Mouse (Mus musculus) brain, embryonic 14.5 days (tissue): Measurements from ENCODE around the gene Sat1.

ENCODE experiments used
- CTCF ChIP-seq: fragments of 200-500 bp; IDR thresholded peaks from 2 replicates; pipeline ENCODE4 v1.5.1; 2012; ENCODE audit warnings: inconsistent platforms, mild to moderate bottlenecking, moderate library complexity, borderline replicate concordance; ENCODE audit not compliant: insufficient read depth, insufficient read length; ENCODE audit errors: extremely low read depth
- POLR2A ChIP-seq: fragments of 200-500 bp; IDR thresholded peaks from 2 replicates; pipeline ENCODE4 v1.6.1; 2012; ENCODE audit warnings: mild to moderate bottlenecking, inconsistent platforms, borderline replicate concordance; ENCODE audit not compliant: poor library complexity, insufficient read depth, insufficient read length, severe bottlenecking; ENCODE audit errors: extremely low read depth

- no peak for TF ChIP-seq CTCF
- no peak for TF ChIP-seq POLR2A
Observed at GRCm38 (mm10) chrX:155172310-155172709, 43.9 kb downstream of the Sat1 start.
